In genomic region chr6:115987096-115987747, GRCm38 (mm10) we compare ENCODE assay signal across 1 mouse cellular context.
A peak's percentile ranks its signal among the peaks of the same experiment; 100 is the strongest.
TF ChIP-seq lines count a peak whose summit lies in the region.

No protein-coding gene starts in this region.

TF ChIP-seq in CH12.LX, 34 proteins besides CTCF, POLR2A, EP300 and RAD21 (continued from another document):
- no peak for TF ChIP-seq GABPA (IDR thresholded peaks at IDR 0.05; ENCODE audit: insufficient replicate concordance, low read depth, low read length)
- TF ChIP-seq SMC3 (IDR thresholded peaks at IDR 0.05; ENCODE audit: low read depth, low read length), result no peak
- no peak for TF ChIP-seq ZMIZ1 (IDR thresholded peaks at IDR 0.05; ENCODE audit: low read depth, low read length)
- no peak for TF ChIP-seq POLR2AphosphoS2 (IDR thresholded peaks at IDR 0.05; ENCODE audit: low read depth, low read length)
- 0 out of 2 replicates have a peak, but pooled peaks have one; percentile 55 for TF ChIP-seq CHD1 (IDR thresholded peaks at IDR 0.05; ENCODE audit: low read depth, low read length)
- no peak for TF ChIP-seq ZNF384 (IDR thresholded peaks at IDR 0.05; ENCODE audit: low read depth, low read length)
- peak; percentile 78; the same call in 1 of the 2 replicates for TF ChIP-seq MEF2A (IDR thresholded peaks at IDR 0.05; ENCODE audit: borderline replicate concordance, low read depth, low read length)
- TF ChIP-seq TBP (conservative IDR thresholded peaks at IDR 0.05; ENCODE audit: low read depth, low read length), result no peak
- TF ChIP-seq ZKSCAN1 (IDR thresholded peaks at IDR 0.05; ENCODE audit: borderline replicate concordance, low read depth, low read length), result no peak
- TF ChIP-seq JUND (conservative IDR thresholded peaks at IDR 0.05; ENCODE audit: low read depth, low read length), result no peak
- TF ChIP-seq SIN3A (IDR thresholded peaks at IDR 0.05; ENCODE audit: low read length), result peak; percentile 86
- no peak for TF ChIP-seq MAX (IDR thresholded peaks at IDR 0.05; ENCODE audit: low read length)
- no peak for TF ChIP-seq PAX5 (IDR thresholded peaks at IDR 0.05; ENCODE audit: low read length)
